Mouse (Mus musculus) intestine, embryonic 16.5 days (tissue): ENCODE results near the gene Atoh1. TPM values are rescaled to one million over a fixed set of nuclear protein-coding genes. Genes with fewer than 3 reads are reported as not detected.

ENCODE experiments used
- ATAC-seq: fragments of 200-750 bp; cut with Nextera tagmentation; 2 replicates; pipeline ENCODE4 v1.8.0; 2017; ENCODE audit warnings: moderate TSS enrichment, moderate library complexity
- H3K27ac ChIP-seq: fragments of 300-500 bp; sonication (generic); 2 replicates; pipeline ENCODE4 v1.5.1; 2014; ENCODE audit warnings: mild to moderate bottlenecking, low read length
- H3K27me3 ChIP-seq: fragments of 300-500 bp; sonication (generic); replicated peaks from 2 replicates; pipeline ENCODE4 v1.6.1; 2014; ENCODE audit warnings: low read length, control low read depth, mixed read lengths; ENCODE audit not compliant: control insufficient read depth, insufficient read depth
- H3K36me3 ChIP-seq: fragments of 300-500 bp; sonication (generic); 2 replicates; pipeline ENCODE4 v1.6.1; 2014; ENCODE audit warnings: low read length, control low read depth; ENCODE audit not compliant: control insufficient read depth, insufficient read depth
- H3K4me1 ChIP-seq: fragments of 300-500 bp; sonication (generic); 2 replicates; pipeline ENCODE4 v1.6.1; 2014; ENCODE audit warnings: low read length, control low read depth, mixed read lengths; ENCODE audit not compliant: control insufficient read depth, insufficient read depth
- H3K4me2 ChIP-seq: fragments of 300-500 bp; sonication (generic); 2 replicates; pipeline ENCODE4 v1.6.1; 2014; ENCODE audit warnings: low read depth, low read length, control low read depth
- H3K4me3 ChIP-seq: fragments of 300-500 bp; sonication (generic); 2 replicates; pipeline ENCODE4 v1.5.1; 2014; ENCODE audit warnings: mild to moderate bottlenecking, low read length
- H3K9ac ChIP-seq: fragments of 300-500 bp; sonication (generic); 2 replicates; pipeline ENCODE4 v1.6.1; 2014; ENCODE audit warnings: low read depth, low read length
- H3K9me3 ChIP-seq: fragments of 300-500 bp; sonication (generic); 2 replicates; pipeline ENCODE4 v1.6.1; 2016; ENCODE audit warnings: low read length, control low read depth; ENCODE audit not compliant: control insufficient read depth
- WGBS: fragments of 180-500 bp; shearing (Covaris S2); extraction: QIAGEN DNeasy Blood & Tissue Kit; methylation state at CpG from one replicate; pipeline ENCODE4 v1.1.7; 2014; 5-methylcytosine and 5-hydroxymethylcytosine counted together
- polyA plus RNA-seq: library from polyadenylated mRNA; unstranded; fragments of >200 nt; fragmentation: Nextera tagmentation; extraction: Ambion mirVana; gene quantifications from 2 replicates; pipeline ENCODE4 v1.2.1, GENCODE M21; 2015

Gene Atoh1
- 9.9 and 10.3 TPM in 2 replicates for polyA plus RNA-seq

- H3K36me3 ChIP-seq, result no peaks in the 10 kb centered on the region
- H3K27ac ChIP-seq, result no peak within 1 kb of the TSS
- H3K27me3 ChIP-seq, result peaks cover 47% of the 10 kb centered on the region
- peak; percentile 81 for ATAC-seq
- peak within 1 kb of the TSS; percentile 33 for H3K9ac ChIP-seq
- peak within 1 kb of the TSS; percentile 49 for H3K4me3 ChIP-seq
- WGBS, result under 1% methylated on average over 34 of the region's 34 CpGs
- H3K4me2 ChIP-seq, result peak within 1 kb of the TSS; percentile 86
- H3K4me1 ChIP-seq, result peaks cover 23% of the 10 kb centered on the region
- H3K9me3 ChIP-seq, result no peaks in the 10 kb centered on the region
Measured at GRCm38 (mm10) chr6:64728499-64729198, at the start of gene Atoh1. TSS of gene Atoh1 (plus strand) at chr6:64729125.

- 42% methylated on average over 9 of the region's 9 CpGs for WGBS
- ATAC-seq, result no peak
- no peaks in the 10 kb centered on the region for H3K27me3 ChIP-seq
Measured at GRCm38 (mm10) chr6:64683974-64684373, 45.0 kb upstream of the Atoh1 start.

GRCm38 (mm10) chr6:64684973-64685372 lies 44.0 kb upstream of the Atoh1 start:
- Histone ChIP-seq H3K27ac (no peak overlapping the region), H3K36me3 (no peaks in the 10 kb centered on the region), H3K9me3 (no peaks in the 10 kb centered on the region), H3K4me2 (no peak overlapping the region), H3K4me3 (no peak overlapping the region), H3K9ac (no peak overlapping the region), H3K4me1 (peaks cover 6% of the 10 kb centered on the region; the same call in 1 of the 2 replicates), H3K27me3 (no peaks in the 10 kb centered on the region)
- no peak for ATAC-seq
- 5% methylated on average over 5 of the region's 5 CpGs for WGBS

More at GRCm38 (mm10) chr6:64683974-64684373, 45.0 kb upstream of the Atoh1 start:
- Histone ChIP-seq H3K9ac (no peak overlapping the region), H3K4me1 (peaks cover 6% of the 10 kb centered on the region; the same call in 1 of the 2 replicates), H3K36me3 (no peaks in the 10 kb centered on the region), H3K9me3 (no peaks in the 10 kb centered on the region), H3K27ac (no peak overlapping the region), H3K4me2 (no peak overlapping the region), H3K4me3 (no peak overlapping the region)

- peaks cover 6% of the 10 kb centered on the region; the same call in 1 of the 2 replicates for H3K4me1 ChIP-seq
- no peak for ATAC-seq
- H3K36me3 ChIP-seq, result no peaks in the 10 kb centered on the region
- WGBS, result 8% methylated on average over 19 of the region's 19 CpGs
- H3K27me3 ChIP-seq, result no peaks in the 10 kb centered on the region
- no peak overlapping the region for H3K4me2 ChIP-seq
- H3K9ac ChIP-seq, result no peak overlapping the region
- no peaks in the 10 kb centered on the region for H3K9me3 ChIP-seq
- H3K27ac ChIP-seq, result no peak overlapping the region
- no peak overlapping the region for H3K4me3 ChIP-seq
Measured at GRCm38 (mm10) chr6:64688181-64688944, 40.6 kb upstream of the Atoh1 start.

GRCm38 (mm10) chr6:64694688-64695087 lies 34.2 kb upstream of the Atoh1 start:
- Histone ChIP-seq H3K36me3 (no peaks in the 10 kb centered on the region), H3K4me1 (no peaks in the 10 kb centered on the region), H3K9me3 (no peaks in the 10 kb centered on the region), H3K27ac (no peak overlapping the region), H3K4me2 (no peak overlapping the region), H3K4me3 (no peak overlapping the region), H3K9ac (no peak overlapping the region), H3K27me3 (no peaks in the 10 kb centered on the region)
- ATAC-seq, result no peak
- WGBS, result 57% methylated on average over 7 of the region's 7 CpGs

- no peaks in the 10 kb centered on the region for H3K4me1 ChIP-seq
- no peak overlapping the region for H3K4me2 ChIP-seq
- H3K9me3 ChIP-seq, result no peaks in the 10 kb centered on the region
- no peak overlapping the region for H3K4me3 ChIP-seq
- H3K27ac ChIP-seq, result no peak overlapping the region
- no peaks in the 10 kb centered on the region for H3K27me3 ChIP-seq
- no peak for ATAC-seq
- no peaks in the 10 kb centered on the region for H3K36me3 ChIP-seq
- WGBS, result 74% methylated on average over 2 of the region's 2 CpGs
- no peak overlapping the region for H3K9ac ChIP-seq
Measured at GRCm38 (mm10) chr6:64703659-64704058, 25.3 kb upstream of the Atoh1 start.

GRCm38 (mm10) chr6:64727751-64728403 lies 1.0 kb upstream of the Atoh1 start:
- peaks cover 45% of the 10 kb centered on the region for H3K27me3 ChIP-seq
- under 1% methylated on average over 29 of the region's 29 CpGs for WGBS
- ATAC-seq, result peak; percentile 87

GRCm38 (mm10) chr6:64729231-64730011 lies 496 bp downstream of the Atoh1 start:
- under 1% methylated on average over 53 of the region's 53 CpGs for WGBS
- H3K9me3 ChIP-seq, result no peaks in the 10 kb centered on the region
- H3K4me2 ChIP-seq, result peak overlapping the region; percentile 86
- peaks cover 51% of the 10 kb centered on the region for H3K27me3 ChIP-seq
- peak overlapping the region; percentile 33; the same call in 1 of the 2 replicates for H3K9ac ChIP-seq
- peaks cover 27% of the 10 kb centered on the region for H3K4me1 ChIP-seq
- H3K36me3 ChIP-seq, result no peaks in the 10 kb centered on the region
- H3K27ac ChIP-seq, result no peak overlapping the region
- peak; percentile 68 for ATAC-seq
- H3K4me3 ChIP-seq, result peak overlapping the region; percentile 49

More at GRCm38 (mm10) chr6:64727751-64728403, 1.0 kb upstream of the Atoh1 start:
- peak overlapping the region; percentile 29; the same call in 1 of the 2 replicates for H3K9ac ChIP-seq
- no peaks in the 10 kb centered on the region for H3K36me3 ChIP-seq
- no peak overlapping the region for H3K27ac ChIP-seq
- H3K4me1 ChIP-seq, result peaks cover 23% of the 10 kb centered on the region
- peak overlapping the region; percentile 86 for H3K4me2 ChIP-seq
- H3K4me3 ChIP-seq, result peak overlapping the region; percentile 49
- no peaks in the 10 kb centered on the region for H3K9me3 ChIP-seq
